Mouse (Mus musculus): Measurements from ENCODE around the gene Slc22a20.

Slc22a20 gene

DNA sequence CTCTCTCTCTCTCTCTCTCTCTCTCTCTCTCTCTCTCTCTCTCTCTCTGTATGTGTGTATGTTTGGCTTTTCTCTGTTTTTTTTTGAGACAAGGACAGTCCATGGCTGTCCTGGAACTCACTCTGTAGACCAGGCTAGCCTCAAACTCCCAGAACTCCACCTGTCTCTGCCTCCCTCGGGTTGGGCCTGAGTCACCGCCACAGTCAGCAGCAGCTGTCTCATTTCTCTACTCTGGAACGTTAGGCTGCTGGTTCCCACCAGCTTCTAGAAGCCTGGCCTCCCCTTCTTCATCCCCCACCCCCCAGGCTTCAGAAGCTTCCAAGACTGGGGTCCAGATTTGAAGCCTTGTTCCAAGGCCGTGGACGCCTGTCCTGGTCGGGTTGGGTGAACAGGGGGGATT is 3.6 kb upstream of the Slc22a20 start:
- no peak for DNase-seq (ENCODE audit: low spot score)

DNA sequence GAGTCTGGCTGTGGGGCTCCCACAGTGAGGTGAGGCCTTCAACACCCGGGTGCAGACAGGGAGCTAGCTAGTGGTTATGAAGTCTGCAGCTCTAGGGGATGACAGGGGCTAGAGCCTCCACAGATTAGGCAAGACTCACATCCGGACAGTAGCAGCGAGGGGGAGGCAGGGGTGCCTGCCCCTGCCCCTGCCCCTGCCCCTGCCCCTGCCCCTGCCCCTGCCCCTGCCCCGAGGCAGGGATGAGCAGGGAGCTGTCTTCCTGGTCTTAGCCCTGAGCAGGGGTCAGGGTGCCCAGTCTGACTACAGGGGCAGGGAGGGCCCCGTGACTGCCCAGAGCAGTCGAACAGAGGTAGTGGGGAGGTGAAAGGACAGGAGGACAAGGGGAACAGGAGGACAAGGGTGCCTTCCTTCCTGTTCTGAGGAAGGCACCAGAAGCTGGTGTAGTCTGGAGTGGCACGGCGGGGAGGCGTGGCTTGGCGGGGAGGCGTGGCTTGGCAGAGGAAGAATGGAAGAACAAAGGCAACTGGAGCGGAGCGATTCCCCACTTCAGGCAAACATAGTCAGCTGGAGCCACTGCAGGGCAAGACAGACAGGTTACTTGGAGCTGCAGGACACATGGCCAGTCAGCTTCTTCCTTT is 3.0 kb upstream of the Slc22a20 start:
- no peak for DNase-seq (ENCODE audit: low spot score)

DNA sequence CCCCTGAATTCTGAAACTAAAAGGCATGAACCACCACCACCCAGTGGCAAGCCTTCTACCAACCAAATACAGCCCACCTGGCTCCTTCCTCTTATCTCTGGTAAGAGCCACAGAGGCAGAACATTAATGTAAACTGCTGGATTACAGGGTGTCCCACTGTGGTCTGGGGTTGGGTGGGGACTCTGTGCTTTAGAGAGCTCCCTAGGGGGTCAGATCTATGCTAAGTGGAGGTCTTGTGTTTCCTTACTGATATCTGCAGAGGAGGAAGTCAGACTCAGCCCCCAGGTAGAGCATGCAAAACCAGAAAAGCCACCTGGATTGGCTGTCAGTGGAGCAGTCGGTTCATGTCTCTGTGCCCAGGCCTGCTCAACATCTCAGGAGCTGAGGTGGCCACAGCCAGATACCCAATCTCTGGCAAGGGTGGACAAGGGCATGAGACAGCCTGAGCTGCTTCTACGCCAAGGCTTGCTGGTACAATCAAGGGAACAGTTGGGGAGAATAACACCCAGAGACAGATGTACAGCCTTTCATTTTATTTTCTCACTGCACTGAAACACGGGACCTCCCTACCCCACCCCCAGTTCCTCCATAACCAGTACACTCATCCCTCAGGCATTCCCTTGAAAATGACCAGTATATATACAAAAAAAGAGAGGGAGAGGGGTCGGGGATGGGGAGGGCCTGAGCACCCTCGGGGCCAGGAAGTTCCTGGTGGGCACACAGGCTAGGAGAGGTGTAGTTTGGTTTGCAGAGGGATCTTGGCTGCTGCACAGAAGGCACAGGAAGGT is 2.3 kb upstream of the Slc22a20 start:
- no peak for DNase-seq (ENCODE audit: low spot score)

DNA sequence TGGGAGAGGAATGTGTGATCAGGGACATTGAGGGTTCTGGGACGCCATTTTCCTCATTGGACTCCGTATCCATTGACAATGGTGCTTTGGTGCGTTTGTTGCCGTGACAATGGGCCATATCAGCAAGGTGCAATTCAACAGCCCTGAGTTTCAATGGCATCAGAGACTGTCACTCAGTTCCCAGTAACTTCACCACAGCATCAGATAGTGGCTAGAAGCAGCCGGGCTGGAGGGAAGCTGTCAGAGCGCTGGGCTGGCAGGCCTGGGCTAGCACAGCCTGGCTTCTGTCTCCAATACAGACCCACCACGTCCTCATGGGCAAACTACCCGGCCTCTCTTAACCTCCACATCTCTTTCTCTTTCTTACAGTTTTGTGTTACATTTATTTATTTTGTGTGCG is 5.5 kb downstream of the Slc22a20 start:
- no peak for DNase-seq (ENCODE audit: low spot score)

DNA sequence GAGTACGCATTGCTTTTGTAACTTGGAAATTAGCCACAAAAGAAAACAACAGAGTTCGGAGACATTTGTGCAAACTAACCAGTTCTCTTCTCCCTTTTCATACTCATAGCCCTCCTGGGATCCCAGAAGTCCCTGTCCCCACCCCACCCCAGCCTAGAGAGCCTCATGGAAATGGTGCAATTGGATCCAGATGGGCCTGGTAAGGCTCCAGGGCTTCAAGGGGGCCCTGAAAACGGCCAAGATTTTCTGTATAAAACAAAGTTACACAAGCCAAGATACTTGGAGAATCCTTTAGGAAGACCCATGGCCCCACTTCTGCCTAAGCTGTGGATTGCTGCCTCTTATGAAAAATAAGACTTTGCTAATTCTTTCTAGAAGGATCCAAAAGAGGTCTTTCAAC is 8.2 kb downstream of the Slc22a20 start:
- no peak for DNase-seq (ENCODE audit: low spot score)

DNA sequence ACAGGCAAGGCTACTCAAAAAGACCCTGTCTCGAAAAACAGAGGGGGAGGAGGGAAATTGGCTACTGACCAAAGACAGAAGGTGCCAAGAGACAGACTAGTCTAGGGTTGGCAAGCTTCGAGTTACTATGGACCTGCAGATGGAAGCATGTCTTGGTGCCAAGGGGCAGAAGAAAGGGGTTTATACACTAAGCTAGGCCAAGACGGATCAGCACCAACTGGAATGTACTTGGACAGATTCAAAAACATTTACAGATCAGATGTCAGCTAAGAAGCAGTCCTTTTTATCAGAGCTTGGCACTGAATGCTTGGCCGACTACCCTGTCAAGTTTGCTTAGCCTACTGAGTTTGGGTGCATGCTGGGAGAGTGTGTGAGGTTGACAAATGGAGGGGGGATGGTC is 10.3 kb downstream of the Slc22a20 start:
- DNase-seq (ENCODE audit: low spot score), result no peak

DNA sequence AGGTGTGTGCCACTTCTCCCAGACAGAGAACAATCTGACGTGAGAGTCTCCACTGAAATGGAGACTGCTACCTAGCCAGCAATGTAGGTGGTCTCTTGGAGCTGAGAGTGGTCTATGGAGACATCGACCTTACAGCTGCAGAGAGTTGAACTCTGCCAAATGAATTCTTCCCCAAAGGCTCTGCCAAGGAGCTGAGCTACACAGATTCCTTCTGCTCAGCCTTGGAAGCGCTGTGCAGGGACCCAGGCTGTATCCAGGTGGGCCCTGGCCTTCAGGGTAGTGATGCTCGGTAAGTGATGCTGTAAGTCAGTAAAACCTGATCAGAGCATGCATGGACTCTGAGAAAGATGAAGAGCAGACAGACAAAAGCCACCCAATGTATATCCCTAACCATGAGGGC is 10.8 kb downstream of the Slc22a20 start:
- no peak for DNase-seq (ENCODE audit: low spot score)

DNA sequence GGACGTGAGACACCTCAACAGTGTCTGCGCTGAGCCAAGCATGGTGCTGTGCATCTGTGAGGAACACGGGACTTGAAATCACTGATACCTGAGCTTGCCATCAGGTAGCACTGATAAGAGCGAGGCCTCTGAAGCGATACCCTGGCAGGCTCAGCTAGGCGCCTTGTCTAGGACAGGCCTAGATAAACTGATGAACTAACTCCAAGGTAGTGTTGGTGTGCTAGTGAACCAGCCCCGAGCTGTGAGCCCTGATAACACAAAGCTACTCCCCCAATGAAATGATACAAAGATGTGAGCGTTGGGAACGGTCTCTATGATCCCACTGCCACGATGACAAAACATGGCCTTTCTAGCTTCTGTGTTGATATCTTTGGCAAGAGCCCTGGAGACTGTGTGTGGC is 18.3 kb downstream of the Slc22a20 start:
- DNase-seq (ENCODE audit: low spot score), result no peak

DNA sequence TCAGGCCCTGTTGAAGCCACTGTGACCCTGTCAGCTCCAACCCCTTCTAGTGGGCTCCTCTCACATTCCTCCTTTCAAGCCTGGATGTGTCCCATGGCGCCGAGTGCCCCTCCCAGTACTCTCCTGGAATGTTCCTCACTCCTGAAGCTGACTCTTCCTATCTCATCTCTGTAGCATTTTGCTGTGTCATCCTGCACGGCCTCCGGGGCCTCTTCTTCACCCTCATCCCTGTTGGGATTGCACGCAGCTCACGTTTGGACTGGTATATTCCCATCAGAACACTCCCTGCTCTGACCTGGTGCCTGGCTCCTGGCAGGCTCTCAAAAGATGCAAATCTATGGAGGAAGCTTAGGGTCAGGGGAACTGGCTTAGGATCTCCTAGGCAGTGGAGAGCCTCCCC is 19.2 kb downstream of the Slc22a20 start:
- DNase-seq (ENCODE audit: low spot score), result no peak

DNA sequence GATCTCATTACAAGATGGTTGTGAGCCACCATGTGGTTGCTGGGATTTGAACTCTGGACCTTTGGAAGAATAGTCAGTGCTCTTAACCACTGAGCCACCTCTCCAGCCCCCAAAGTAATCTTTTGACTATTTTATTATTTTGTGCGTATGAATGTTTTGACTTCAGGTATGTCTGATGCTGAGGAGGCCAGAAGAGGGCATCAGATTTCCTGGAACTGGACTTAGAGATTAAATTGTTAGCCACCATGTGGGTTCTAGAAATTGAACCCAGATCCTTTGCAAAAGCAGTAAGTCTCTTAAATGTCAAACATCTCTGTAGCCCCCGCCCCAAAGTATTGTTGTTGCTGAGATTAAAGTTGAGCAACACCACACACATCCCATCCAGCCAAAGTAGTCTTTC is 20.0 kb downstream of the Slc22a20 start:
- no peak for DNase-seq (ENCODE audit: low spot score)

DNA sequence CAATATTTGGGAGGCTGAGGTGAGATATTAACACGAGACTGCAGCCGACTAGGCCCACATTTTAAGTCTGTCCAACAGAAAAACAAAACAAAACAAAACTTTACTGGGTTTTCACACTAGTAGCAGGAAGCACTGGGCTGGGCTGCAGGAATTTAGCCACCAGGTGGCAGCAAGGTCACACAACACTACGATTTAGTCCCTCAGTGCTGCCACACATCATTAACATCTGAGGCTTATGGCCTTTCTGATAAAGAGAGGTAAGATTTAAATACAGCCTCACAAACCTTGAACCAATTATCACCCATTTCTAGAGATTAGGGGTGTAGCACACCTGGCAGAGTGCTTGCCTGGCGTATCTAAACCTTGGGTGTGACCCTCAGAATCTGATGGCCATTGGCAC is 20.7 kb downstream of the Slc22a20 start:
- no peak for DNase-seq (ENCODE audit: low spot score)

DNA sequence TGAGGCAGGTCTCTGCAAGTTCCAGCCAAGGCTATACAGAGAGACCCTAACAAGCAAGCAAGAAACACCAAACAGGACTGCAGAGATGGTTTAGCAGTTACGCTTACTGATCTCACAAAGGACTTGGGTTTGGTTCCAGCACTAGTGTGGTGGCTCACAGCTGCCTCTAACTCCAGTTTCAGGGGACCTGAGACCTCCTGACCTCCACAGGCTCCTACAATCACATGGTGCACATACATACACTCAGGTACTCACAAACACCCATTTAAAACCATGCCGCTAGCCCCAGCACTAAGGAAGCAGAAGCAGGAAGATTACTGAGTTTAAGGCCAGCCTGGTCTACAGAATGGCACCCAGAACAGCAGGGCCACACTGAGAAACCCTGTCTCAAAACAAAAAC is 21.1 kb downstream of the Slc22a20 start:
- no peak for DNase-seq (ENCODE audit: low spot score)

DNA sequence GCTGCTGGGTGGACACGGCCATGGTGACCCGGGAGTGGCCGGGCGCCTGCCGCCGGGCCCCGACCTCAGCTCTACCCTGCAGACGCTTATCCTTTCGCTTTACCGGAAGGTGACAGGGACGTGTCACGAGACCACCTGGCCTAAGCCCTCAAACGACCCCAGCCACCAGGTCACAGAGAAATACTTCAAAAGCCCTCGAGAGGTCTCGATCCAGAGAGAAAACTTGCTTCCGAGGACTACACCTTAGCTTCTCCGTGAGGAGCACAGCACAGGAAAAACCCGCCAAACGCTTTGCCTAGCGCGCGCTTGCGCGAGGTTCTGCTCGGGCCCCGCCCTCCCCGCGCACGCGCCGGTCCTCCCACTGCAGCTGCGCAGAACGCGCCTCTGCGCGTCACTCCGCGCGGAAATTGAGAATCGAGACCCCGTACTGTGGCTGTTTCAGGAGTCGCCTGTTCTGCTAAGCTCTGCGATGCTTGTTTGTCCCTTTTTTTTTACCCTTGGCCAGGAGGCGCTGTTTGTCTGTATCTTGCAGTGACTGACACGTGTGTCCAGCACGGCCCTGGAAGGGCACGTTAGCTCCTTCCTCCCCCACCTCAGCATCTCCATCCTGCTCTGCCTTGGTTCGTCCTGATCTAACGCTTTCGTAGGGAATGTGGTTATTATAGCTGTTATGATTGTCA is 21.9 kb downstream of the Slc22a20 start, which contains the start of gene Pola2:
Gene Pola2, minus strand, starts transcription at position 320 of the 680 bp plus-strand sequence.
- peak; percentile 56 for DNase-seq (ENCODE audit: low spot score)

DNA sequence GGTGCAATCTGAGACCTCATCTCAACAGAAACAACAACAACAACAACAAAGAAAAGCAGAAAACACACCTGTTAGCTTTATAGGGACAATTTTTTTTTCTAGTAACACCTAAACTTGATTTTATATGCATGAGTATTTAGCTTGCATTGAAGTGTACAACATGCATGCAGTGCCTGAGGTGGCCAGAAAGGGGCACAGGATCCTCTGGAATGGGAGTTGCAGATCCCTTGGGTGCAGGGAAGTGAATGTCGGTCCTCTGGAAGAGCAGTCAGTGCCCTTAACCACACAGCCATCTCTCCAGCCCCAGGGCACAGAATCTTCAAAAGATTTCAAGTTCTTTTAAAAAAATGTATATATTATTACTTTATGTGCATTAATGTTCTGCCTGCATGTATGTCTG is 23.3 kb downstream of the Slc22a20 start:
- DNase-seq (ENCODE audit: low spot score), result no peak

DNA sequence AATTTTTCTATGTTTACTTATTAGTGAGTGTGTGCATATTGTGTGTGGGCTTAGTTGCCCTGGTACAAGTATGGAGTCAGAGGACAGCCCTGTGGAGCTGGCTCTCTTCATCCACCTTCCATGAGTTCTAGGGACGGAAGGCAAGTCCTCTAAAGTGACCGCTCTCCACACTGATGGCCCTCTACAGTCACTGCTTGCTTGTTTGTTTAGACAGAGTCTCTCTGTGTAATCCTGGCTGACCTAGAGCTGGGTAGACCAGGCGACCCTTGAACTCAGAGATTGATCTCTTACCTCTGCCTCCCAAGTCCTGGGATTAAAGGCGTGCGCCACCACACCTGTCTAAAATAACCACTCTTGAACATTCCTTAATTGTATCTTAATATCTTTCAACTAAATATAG is 28.6 kb downstream of the Slc22a20 start:
- DNase-seq (ENCODE audit: low spot score), result no peak

DNA sequence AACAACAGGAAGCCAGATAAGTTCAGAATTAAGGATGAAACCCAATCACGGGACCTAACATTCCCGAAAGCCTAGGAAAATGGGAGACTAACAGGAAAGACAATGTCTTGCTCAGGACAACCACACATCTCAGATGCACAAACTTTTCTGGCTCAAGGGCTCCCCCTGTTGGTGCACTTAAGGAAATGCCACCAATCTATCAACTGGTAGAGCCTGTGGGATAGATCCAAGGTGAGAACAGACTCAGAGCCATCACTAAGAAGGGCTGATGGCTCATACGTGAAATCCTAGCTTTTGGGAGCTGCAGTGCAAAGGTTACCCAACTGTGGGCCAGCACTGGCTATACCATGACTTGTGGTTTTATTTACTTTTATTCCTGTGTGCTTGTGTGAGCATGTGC is 29.3 kb downstream of the Slc22a20 start:
- peak; percentile 59 for DNase-seq (ENCODE audit: low spot score)

DNA sequence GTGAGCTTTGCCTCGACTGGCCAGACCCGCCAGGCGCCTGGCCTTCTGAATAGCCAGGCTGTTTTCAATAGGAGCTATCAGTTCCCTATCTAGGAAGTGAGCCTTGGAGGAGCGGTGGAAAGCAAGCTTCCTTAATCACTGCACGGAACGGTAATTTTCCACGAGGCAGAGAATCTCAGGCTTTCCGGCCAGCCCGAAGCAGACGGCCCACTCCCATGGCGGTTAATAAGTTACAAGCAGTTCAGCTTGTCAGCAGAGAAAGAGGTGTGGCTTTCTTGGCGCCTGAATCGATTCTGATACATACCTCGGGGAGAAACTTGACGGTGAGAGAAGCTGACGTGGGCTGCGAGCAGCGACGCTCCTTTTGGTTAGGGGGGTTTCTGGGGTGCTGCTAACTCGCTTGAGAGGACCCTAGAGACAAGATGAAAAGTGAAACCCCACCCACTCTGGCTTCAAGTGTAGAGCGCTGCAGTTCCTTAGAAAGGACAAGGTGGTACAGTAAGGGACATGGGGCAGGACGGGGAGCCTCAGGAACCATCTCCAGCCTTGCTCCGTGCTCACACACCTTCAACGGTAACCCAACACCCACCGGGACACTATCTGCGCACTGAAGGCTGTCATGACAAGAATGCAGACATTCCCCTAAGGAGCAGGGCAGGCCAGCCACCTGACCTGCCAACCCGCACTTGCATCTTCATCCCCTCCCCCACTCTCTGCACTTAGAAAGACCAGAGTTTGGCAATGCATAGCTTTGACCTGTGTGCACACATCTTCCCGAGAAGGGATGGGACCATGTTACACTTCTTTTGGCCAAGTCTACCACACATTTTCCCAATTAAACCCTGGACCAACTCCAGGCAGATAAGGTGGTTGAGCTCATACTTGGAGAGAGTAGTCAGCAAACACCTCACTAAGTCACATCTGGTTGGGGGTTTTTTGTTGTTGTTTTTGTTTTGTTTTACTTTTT is 30.0 kb downstream of the Slc22a20 start:
- DNase-seq (ENCODE audit: low spot score), result no peak

DNA sequence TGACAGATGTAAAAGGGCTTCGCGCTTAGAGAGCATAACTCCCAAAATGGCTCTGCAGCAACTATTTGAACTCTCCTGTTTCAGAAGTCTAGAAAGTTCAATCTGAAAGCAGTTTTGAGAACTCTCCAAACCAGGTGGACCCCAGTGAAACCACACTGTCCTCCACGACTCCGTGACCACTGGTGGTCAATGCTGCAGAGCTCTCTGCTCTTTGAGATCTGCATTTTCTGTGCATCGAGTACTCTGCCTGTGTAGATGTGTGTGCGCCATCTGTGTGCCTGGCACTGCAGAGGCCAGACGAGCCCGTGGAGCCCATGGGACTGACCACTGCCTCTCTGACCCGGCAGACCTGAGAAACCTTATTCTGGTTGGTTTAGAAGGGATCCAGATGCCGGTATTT is 31.0 kb downstream of the Slc22a20 start:
- no peak for DNase-seq (ENCODE audit: low spot score)

DNA sequence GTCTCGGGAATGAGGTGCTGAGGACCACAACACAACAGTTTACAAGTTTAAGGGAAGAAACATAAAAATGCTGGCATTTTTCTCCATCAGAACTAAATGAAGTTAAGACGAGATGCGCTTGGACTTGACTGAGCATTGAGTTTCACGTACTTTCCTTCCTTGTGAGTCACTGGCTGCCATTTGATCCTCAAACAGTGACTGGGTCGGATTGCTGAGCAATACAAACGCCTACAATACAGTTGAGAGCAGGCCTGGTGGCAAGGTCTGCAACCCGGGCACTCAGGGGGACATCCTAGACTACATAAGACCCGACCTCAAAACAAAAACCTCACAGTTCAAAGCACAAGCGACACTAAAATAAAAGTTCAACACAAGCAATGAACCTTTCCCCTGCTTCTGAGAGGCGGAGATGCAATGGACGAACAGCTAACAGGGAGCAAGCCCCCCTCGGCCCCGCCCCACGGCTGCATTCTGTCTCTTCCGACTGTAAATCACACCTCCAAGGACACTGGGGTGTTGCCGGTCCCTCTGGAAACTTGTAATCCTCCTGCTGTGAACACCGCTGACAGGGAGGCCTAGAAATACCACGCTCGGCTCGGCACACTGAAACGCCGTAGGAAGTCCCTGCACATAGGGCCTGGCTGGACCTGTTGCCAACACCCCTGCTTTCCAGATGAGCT is 31.8 kb downstream of the Slc22a20 start:
- no peak for DNase-seq (ENCODE audit: low spot score)

DNA sequence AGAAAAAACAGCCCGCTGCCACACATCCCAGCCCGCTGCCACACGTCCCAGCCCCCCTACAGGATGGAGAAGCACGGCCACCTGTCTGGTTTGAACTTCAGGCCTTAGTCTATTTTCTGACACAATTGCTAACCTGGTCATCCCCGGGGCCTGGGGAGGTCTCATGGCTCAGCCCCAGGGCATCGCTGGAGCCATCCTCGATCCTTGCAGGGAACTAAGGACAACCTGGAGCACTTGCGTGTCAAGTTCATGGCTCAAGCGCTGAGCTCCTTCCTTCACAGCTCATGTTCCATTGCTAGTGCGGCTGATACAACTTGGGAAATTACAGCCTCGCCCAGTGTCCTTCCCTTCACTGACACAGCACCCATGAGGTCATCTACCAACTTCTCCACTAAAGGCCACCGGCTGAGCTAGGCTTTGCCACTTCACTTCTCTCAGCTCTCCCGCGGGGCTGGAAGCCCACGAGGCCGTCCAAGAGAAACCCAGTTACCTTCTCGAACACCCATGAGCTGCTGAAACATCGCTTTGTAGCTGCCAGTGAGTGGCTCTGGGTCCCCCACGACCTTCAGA is 32.7 kb downstream of the Slc22a20 start:
- DNase-seq (ENCODE audit: low spot score), result no peak

DNA sequence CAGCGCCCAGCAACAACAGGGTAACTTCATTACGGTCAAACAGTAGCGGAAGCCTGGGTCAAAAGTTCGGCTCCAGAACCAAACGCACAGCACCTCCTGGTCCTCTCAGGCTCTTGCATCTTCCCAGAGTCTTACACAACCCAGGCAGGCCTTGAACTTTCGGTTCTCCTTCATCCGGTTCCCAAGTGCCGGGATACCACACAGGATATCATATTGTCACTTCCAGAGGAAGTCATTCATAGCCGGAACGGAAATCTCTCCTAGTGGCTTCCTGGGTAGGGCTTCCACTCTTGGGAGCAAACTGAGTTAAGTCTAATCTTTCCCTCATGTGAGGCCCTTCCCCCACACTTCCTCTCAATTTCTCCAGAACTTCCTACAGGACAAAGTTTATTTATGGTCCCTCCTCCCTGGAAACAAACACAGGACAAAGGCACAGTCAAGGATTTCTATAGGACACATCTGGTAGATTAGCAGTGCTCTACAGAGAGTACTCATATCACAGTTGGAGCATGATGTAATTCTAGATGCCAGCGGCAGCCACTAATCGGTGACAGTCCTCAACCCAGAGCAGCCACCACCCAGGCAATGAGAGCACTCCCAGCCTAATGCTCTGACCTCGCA is 33.8 kb downstream of the Slc22a20 start:
- DNase-seq (ENCODE audit: low spot score), result no peak
